Mouse (Mus musculus) adipocyte (in vitro differentiated cells): ENCODE results near the gene Dlx1.

Experiments
- DNase-seq: peaks from one replicate; pipeline ENCODE4 v3.0.0-alpha.2; 2016; ENCODE audit warnings: low spot score

Dlx1 gene

GRCm38 (mm10) chr2:71528014-71528713 lies at the start of gene Dlx1:
TSS of gene Dlx1 (plus strand) at chr2:71528113.
- DNase-seq = no peak

GRCm38 (mm10) chr2:71479917-71480316 lies 48.0 kb upstream of the Dlx1 start:
- DNase-seq = no peak

GRCm38 (mm10) chr2:71481825-71482224 lies 46.1 kb upstream of the Dlx1 start:
- no peak for DNase-seq

GRCm38 (mm10) chr2:71483046-71483716 lies 44.7 kb upstream of the Dlx1 start:
- no peak for DNase-seq

- DNase-seq = no peak
Measured at GRCm38 (mm10) chr2:71483717-71484066, 44.2 kb upstream of the Dlx1 start.

GRCm38 (mm10) chr2:71491295-71491694 lies 36.6 kb upstream of the Dlx1 start:
- no peak for DNase-seq

GRCm38 (mm10) chr2:71493161-71493683 lies 34.7 kb upstream of the Dlx1 start:
- no peak for DNase-seq

- no peak for DNase-seq
Measured at GRCm38 (mm10) chr2:71494503-71494902, 33.4 kb upstream of the Dlx1 start.

GRCm38 (mm10) chr2:71494971-71495370 lies 32.9 kb upstream of the Dlx1 start:
- DNase-seq = no peak

GRCm38 (mm10) chr2:71497175-71497574 lies 30.7 kb upstream of the Dlx1 start:
- DNase-seq = peak; percentile 45

GRCm38 (mm10) chr2:71499276-71500230 lies 28.4 kb upstream of the Dlx1 start:
- DNase-seq = peak; percentile 94

GRCm38 (mm10) chr2:71504852-71505251 lies 23.1 kb upstream of the Dlx1 start:
- no peak for DNase-seq

GRCm38 (mm10) chr2:71511209-71511608 lies 16.7 kb upstream of the Dlx1 start:
- DNase-seq = no peak

GRCm38 (mm10) chr2:71512326-71512725 lies 15.6 kb upstream of the Dlx1 start:
- no peak for DNase-seq

- DNase-seq = no peak
Measured at GRCm38 (mm10) chr2:71516995-71517394, 10.9 kb upstream of the Dlx1 start.

GRCm38 (mm10) chr2:71517466-71518099 lies 10.3 kb upstream of the Dlx1 start:
- DNase-seq = no peak

GRCm38 (mm10) chr2:71522871-71523270 lies 5.0 kb upstream of the Dlx1 start:
- DNase-seq = no peak

GRCm38 (mm10) chr2:71523431-71523830 lies 4.5 kb upstream of the Dlx1 start:
- no peak for DNase-seq

- no peak for DNase-seq
Measured at GRCm38 (mm10) chr2:71524763-71525162, 3.1 kb upstream of the Dlx1 start.

GRCm38 (mm10) chr2:71526595-71527322 lies 1.2 kb upstream of the Dlx1 start:
- no peak for DNase-seq

GRCm38 (mm10) chr2:71527323-71528013 lies 445 bp upstream of the Dlx1 start:
- DNase-seq = no peak
